Mouse (Mus musculus): ENCODE measurements at regions not wholly inside any gene's neighbourhood (a gene's known extent, or its start where the extent isn't known, plus 50 kb on each side); places are given as distances from the start of the nearest gene placed in this dataset.

GRCm38 (mm10) chr15:68362081-68363057, 1861.7 kb upstream of the Lrrc6 start:
- DNase-seq, result peak; percentile 34

- no peak for DNase-seq
Observed at GRCm38 (mm10) chr15:68360956-68361908, 1860.5 kb upstream of the Lrrc6 start.

- no peak for DNase-seq
Observed at GRCm38 (mm10) chr15:68359496-68359895, 1858.8 kb upstream of the Lrrc6 start.

- DNase-seq, result no peak
Observed at GRCm38 (mm10) chr15:68355957-68356356, 1855.2 kb upstream of the Lrrc6 start.

GRCm38 (mm10) chr15:68344652-68345051, 1843.9 kb upstream of the Lrrc6 start:
- DNase-seq, result no peak

- no peak for DNase-seq
Observed at GRCm38 (mm10) chr15:68342542-68342941, 1841.8 kb upstream of the Lrrc6 start.

GRCm38 (mm10) chr15:68341056-68341455, 1840.3 kb upstream of the Lrrc6 start:
- DNase-seq, result no peak

- DNase-seq, result no peak
Observed at GRCm38 (mm10) chr15:68337264-68337663, 1836.6 kb upstream of the Lrrc6 start.

- DNase-seq, result no peak
Observed at GRCm38 (mm10) chr15:68335837-68336236, 1835.1 kb upstream of the Lrrc6 start.

- DNase-seq, result no peak
Observed at GRCm38 (mm10) chr15:68316116-68316515, 1815.4 kb upstream of the Lrrc6 start.

Data from right cerebral cortex, postnatal 4 days (tissue).